Mouse (Mus musculus): ENCODE results near the gene Lrtm2. TPM values are rescaled to one million over a fixed set of nuclear protein-coding genes. Genes with fewer than 3 reads are reported as not detected.
A peak's percentile ranks its signal among the peaks of the same experiment; 100 is the strongest.

The Lrtm2 gene
- polyA plus RNA-seq, 1 experiment from 2014 or later: not detected

DNA sequence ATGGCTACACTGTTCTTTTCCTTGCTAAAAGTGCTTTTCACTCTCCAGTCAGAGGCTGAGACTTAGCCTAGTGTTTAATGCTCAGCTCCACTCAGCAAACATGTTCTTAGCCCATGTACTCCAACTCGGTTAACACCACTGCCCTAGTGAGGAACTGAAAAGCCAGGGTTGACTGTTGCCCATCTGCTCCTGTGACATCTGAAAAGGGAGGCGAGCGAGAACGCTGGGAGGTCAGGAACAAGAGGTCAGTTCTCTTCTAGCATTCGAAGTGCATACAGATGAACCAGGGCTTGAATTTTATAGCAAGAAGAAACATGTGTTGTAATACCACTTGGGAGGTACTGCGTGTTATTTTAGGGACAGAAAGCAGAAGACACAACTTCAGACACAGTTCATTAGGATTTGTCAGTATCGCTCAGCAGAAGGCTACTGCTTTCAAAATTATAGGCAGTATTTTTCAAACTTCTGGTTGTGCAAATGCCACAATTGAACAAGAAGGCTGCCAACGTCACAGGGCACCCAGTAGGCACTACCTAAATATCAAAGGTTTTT lies 27.5 kb upstream of the Lrtm2 start:
- no peak overlapping the region for H3K9ac ChIP-seq (replicated peaks)
- 93% methylated on average over 8 of the region's 8 CpGs for WGBS
- H3K4me2 ChIP-seq: no peak overlapping the region
- no peaks in the 10 kb centered on the region for H3K9me3 ChIP-seq
- no peak overlapping the region for H3K4me3 ChIP-seq (replicated peaks)
- H3K27ac ChIP-seq: no peak overlapping the region
- no peaks in the 10 kb centered on the region for H3K27me3 ChIP-seq
- no peaks in the 10 kb centered on the region for H3K4me1 ChIP-seq (replicated peaks)
- no peak for ATAC-seq (ENCODE audit: insufficient number of reproducible peaks, insufficient read depth, low FRiP score, low TSS enrichment, low read depth)
- peaks cover 92% of the 10 kb centered on the region for H3K36me3 ChIP-seq

DNA sequence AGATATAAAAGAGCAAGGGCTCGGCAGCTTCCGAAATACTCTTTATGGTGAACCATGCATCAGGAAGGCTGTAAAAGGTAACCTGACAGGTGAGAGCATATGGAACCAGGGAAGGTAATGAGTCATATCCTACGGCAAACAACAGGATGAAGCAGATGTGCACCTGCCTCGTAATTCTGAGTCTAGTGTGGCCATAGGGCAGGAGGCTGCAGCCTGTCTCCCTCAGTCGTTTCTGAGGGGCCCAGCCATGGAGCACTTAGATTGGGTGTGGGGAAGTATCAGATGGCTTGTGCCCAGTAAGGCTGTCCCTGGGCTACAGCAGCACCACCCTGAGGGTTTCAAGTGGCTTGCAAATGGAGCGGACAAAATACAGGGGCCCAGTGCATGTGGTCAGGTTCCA lies 21.9 kb upstream of the Lrtm2 start:
- ATAC-seq (ENCODE audit: insufficient number of reproducible peaks, insufficient read depth, low FRiP score, low TSS enrichment, low read depth): no peak
- WGBS: 76% methylated on average over 6 of the region's 6 CpGs
- Histone ChIP-seq H3K4me1 (replicated peaks) (no peaks in the 10 kb centered on the region), H3K36me3 (peaks cover 46% of the 10 kb centered on the region), H3K9ac (replicated peaks) (no peak overlapping the region), H3K4me2 (no peak overlapping the region), H3K27me3 (no peaks in the 10 kb centered on the region), H3K4me3 (replicated peaks) (no peak overlapping the region), H3K27ac (no peak overlapping the region), H3K9me3 (no peaks in the 10 kb centered on the region)

DNA sequence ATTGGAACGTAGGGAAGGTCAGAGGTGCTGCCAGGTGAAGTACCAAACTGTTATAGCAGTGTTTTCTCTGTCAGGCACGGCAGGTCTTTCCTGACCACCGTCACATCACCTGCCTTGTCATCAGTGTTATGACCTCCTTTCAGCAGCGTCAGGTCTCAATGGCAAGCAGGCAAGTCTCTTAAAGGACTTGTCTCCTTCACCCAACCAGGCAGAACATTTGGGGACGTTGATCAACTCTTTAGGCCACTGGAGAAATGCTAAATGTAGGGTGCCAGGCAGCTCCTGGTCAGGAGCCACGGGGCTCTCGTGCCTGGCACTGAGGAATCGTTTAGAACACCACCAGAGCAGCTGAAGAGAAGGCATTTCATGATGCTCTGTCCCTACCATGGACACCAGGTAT lies 21.1 kb upstream of the Lrtm2 start:
- no peak for ATAC-seq (ENCODE audit: insufficient number of reproducible peaks, insufficient read depth, low FRiP score, low TSS enrichment, low read depth)
- 72% methylated on average over 8 of the region's 8 CpGs for WGBS
- H3K36me3 ChIP-seq: peaks cover 39% of the 10 kb centered on the region
- no peaks in the 10 kb centered on the region for H3K27me3 ChIP-seq
- H3K4me1 ChIP-seq (replicated peaks): no peaks in the 10 kb centered on the region
- H3K4me2 ChIP-seq: no peak overlapping the region
- no peak overlapping the region for H3K27ac ChIP-seq
- no peak overlapping the region for H3K9ac ChIP-seq (replicated peaks)
- H3K9me3 ChIP-seq: no peaks in the 10 kb centered on the region
- H3K4me3 ChIP-seq (replicated peaks): no peak overlapping the region

DNA sequence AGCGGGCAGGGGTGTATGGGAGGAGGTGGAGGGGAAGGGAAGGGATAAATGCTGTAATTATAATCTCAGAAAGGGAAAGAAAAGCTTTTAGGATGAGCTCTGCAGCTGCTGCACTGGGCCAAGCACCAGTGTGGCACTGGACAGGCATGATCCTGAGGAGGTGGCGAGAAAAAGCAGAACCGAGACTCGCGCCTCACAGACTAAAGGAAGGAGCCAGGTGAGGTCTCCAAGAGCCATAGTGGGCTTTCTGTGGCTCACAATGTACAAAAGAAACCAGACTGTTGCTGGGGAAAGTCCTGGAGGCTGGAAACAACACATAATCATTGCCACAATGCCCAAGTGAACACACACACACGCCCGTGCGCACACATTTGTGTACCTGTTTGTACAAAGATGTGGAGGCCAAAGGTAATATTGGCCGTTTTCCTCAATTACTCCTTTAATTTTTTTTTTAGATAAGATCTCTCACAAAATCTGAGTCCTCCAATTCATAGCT lies 20.2 kb upstream of the Lrtm2 start:
- Histone ChIP-seq H3K9me3 (no peaks in the 10 kb centered on the region), H3K27ac (no peak overlapping the region), H3K4me3 (replicated peaks) (no peak overlapping the region), H3K4me2 (no peak overlapping the region), H3K36me3 (peaks cover 29% of the 10 kb centered on the region), H3K27me3 (no peaks in the 10 kb centered on the region), H3K9ac (replicated peaks) (no peak overlapping the region), H3K4me1 (replicated peaks) (no peaks in the 10 kb centered on the region)
- ATAC-seq (ENCODE audit: insufficient number of reproducible peaks, insufficient read depth, low FRiP score, low TSS enrichment, low read depth): no peak
- WGBS: 86% methylated on average over 9 of the region's 9 CpGs

DNA sequence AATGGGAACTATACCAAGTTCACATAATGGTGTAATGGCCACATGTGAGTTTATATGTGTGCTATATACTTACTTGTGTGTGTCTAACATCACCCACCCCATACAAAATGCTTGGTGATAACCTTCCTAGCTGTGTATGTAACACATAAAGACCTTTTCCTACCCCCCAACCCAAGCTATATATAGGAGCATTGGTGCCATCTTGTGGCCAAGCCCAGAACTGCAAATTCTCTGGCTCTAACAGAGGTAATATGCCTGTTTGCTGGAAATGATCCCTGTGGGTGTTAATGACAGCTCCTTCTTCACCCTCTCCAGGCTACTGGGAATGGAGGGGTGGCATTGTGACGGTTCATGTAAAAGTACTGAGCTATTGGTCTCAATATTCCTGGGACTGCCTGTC lies 17.7 kb upstream of the Lrtm2 start:
- no peak; the same call in 1 of the 2 replicates for ATAC-seq (ENCODE audit: insufficient number of reproducible peaks, insufficient read depth, low FRiP score, low TSS enrichment, low read depth)

DNA sequence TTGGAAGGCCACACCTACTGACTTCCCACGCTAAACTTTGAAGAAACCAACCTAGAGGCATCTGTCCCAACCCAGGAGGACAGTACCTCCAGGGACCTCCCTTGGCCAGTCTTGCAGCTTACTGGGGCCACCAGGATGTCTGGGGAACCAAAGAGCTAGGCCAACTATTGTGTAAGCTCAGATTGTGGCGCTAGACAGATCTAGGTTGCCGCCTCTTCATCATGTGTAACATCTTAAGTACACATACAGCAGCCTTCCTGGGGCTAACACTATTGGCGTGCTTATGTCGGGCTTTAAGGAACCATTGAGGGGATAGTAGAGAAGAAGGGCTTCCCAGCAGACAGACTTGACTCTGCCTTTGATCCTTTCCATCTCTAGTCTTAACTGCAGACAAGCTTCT lies 17.2 kb upstream of the Lrtm2 start:
- H3K4me1 ChIP-seq (replicated peaks): no peaks in the 10 kb centered on the region
- no peak overlapping the region for H3K27ac ChIP-seq
- H3K9me3 ChIP-seq: no peaks in the 10 kb centered on the region
- no peak overlapping the region for H3K4me2 ChIP-seq
- ATAC-seq (ENCODE audit: insufficient number of reproducible peaks, insufficient read depth, low FRiP score, low TSS enrichment, low read depth): no peak
- H3K9ac ChIP-seq (replicated peaks): no peak overlapping the region
- H3K36me3 ChIP-seq: 0 out of 2 replicates have a peak, but pooled peaks cover 3% of the 10 kb centered on the region
- WGBS: 77% methylated on average over 5 of the region's 5 CpGs
- H3K27me3 ChIP-seq: no peaks in the 10 kb centered on the region
- H3K4me3 ChIP-seq (replicated peaks): no peak overlapping the region

More for the DNA sequence above, 17.7 kb upstream of the Lrtm2 start:
- WGBS: 0% methylated on average over 1 of the region's 1 CpGs
- Histone ChIP-seq H3K4me2 (no peak overlapping the region), H3K27me3 (no peaks in the 10 kb centered on the region), H3K9me3 (no peaks in the 10 kb centered on the region), H3K9ac (replicated peaks) (no peak overlapping the region), H3K36me3 (peaks cover 4% of the 10 kb centered on the region), H3K4me3 (replicated peaks) (no peak overlapping the region), H3K4me1 (replicated peaks) (no peaks in the 10 kb centered on the region), H3K27ac (no peak overlapping the region)

DNA sequence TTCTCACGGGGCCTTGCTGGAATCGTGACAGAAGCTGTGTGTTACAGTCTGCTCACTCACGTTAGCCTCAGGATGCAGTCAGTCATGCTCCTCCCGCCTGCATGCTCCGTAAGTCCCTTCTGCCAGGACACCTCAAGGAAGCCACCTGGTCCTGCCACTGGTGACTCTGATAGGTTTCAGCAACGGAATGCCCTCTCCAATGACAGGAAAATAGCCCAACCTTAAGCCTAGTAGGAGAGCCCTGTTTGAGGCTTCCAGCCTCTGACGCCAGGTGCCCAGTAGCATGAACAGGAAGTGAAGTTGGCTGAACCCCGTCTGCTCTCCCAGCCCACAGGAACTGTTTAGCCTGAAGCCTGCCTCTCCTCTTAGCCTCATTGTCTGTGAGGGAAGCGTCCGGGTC lies 15.7 kb upstream of the Lrtm2 start:
- Histone ChIP-seq H3K9ac (replicated peaks) (no peak overlapping the region; the same call in 1 of the 2 replicates), H3K27ac (no peak overlapping the region), H3K27me3 (no peaks in the 10 kb centered on the region), H3K4me1 (replicated peaks) (no peaks in the 10 kb centered on the region), H3K36me3 (no peaks in the 10 kb centered on the region), H3K4me2 (no peak overlapping the region), H3K9me3 (no peaks in the 10 kb centered on the region), H3K4me3 (replicated peaks) (no peak overlapping the region)
- WGBS: 62% methylated on average over 10 of the region's 10 CpGs
- ATAC-seq (ENCODE audit: insufficient number of reproducible peaks, insufficient read depth, low FRiP score, low TSS enrichment, low read depth): no peak

DNA sequence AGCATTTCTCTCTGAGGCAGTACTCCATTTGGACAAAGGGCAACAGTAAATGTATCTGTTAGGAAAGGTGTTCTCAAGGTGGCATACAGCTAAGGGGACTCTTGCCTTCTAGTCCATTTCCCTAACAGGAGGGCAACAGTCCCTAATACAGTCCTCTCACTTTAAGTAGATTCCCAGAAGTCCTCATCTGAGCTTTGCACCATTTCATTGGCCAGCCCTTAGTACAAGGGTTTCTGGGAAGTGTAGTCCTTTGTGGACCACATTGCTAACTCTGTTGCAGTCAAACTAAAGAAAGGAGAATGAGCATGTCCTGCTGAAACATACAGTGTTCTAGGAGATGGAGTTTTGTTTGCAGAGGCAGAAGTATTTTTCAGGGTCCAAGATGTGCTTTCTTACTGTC lies 10.8 kb upstream of the Lrtm2 start:
- H3K9ac ChIP-seq (replicated peaks): no peak overlapping the region
- no peaks in the 10 kb centered on the region for H3K36me3 ChIP-seq
- peak; percentile 58; the same call in 1 of the 2 replicates for ATAC-seq (ENCODE audit: insufficient number of reproducible peaks, insufficient read depth, low FRiP score, low TSS enrichment, low read depth)
- no peaks in the 10 kb centered on the region for H3K27me3 ChIP-seq
- no peak overlapping the region for H3K4me2 ChIP-seq
- no peak overlapping the region for H3K27ac ChIP-seq
- H3K4me3 ChIP-seq (replicated peaks): no peak overlapping the region
- H3K9me3 ChIP-seq: no peaks in the 10 kb centered on the region
- no peaks in the 10 kb centered on the region for H3K4me1 ChIP-seq (replicated peaks)

DNA sequence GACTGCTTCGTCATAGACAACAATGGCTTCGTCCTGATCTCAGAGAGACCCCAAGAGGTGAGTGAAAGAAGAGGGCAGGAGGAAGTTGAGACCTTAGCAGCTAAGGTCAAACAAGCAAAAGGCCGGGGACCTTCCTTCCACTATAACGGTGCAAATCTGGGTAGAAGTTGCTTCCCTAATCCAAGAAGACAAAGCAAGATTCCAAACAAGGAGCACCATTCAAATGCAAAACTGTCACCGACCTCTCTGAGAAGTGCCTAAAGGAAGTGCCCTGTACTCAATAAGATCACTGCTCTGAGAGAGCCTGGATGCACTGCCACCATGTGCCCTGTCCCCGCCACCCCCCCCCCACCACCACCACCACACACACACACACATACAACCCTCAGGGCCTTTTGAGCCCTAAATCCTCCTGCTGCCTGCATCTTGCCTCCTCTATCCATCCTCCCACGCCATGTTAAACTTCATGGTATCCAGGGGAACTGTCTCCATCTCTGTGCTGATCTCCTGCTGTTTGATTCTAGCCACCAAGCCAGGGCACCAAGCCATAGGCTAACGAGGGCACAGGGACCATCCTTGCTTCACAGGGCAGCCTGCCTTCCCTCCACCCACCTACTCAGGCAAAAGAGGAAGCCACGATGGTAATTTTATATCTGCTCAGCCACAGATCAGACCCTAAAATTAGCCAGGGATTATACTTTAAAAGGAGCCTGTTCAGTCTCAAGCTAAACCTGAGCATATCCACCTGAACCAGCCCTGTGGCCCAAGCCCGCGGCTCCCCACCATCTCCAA lies 7.8 kb upstream of the Lrtm2 start:
- Histone ChIP-seq H3K27me3 (peaks cover 10% of the 10 kb centered on the region; the same call in 1 of the 2 replicates), H3K27ac (no peak overlapping the region), H3K4me1 (replicated peaks) (no peaks in the 10 kb centered on the region), H3K4me2 (no peak overlapping the region), H3K4me3 (replicated peaks) (no peak overlapping the region), H3K36me3 (no peaks in the 10 kb centered on the region), H3K9ac (replicated peaks) (no peak overlapping the region), H3K9me3 (no peaks in the 10 kb centered on the region)
- WGBS: 41% methylated on average over 10 of the region's 11 CpGs
- no peak for ATAC-seq (ENCODE audit: insufficient number of reproducible peaks, insufficient read depth, low FRiP score, low TSS enrichment, low read depth)

DNA sequence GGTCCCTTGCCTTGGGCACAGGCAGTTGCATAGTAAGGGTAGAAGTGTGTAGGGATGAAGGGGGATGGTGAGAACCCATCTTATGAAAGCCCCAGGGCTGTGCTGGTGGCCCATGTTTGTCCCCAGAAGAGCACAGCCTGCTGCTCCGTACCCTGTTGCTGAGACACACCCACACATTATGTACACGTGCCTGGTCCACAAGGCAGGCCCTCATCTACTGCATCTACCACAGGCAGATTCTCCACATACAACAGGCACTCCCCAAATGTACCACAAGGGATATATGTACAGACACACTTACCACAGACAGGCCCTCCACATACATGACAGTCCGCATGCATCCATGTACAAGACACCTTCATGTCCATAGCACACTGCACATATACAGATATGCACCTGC lies 6.7 kb upstream of the Lrtm2 start:
- 73% methylated on average over 3 of the region's 3 CpGs for WGBS
- Histone ChIP-seq H3K4me2 (no peak overlapping the region), H3K4me3 (replicated peaks) (no peak overlapping the region), H3K27ac (no peak overlapping the region), H3K9me3 (no peaks in the 10 kb centered on the region), H3K9ac (replicated peaks) (no peak overlapping the region), H3K4me1 (replicated peaks) (no peaks in the 10 kb centered on the region), H3K27me3 (peaks cover 20% of the 10 kb centered on the region), H3K36me3 (no peaks in the 10 kb centered on the region)
- no peak for ATAC-seq (ENCODE audit: insufficient number of reproducible peaks, insufficient read depth, low FRiP score, low TSS enrichment, low read depth)

DNA sequence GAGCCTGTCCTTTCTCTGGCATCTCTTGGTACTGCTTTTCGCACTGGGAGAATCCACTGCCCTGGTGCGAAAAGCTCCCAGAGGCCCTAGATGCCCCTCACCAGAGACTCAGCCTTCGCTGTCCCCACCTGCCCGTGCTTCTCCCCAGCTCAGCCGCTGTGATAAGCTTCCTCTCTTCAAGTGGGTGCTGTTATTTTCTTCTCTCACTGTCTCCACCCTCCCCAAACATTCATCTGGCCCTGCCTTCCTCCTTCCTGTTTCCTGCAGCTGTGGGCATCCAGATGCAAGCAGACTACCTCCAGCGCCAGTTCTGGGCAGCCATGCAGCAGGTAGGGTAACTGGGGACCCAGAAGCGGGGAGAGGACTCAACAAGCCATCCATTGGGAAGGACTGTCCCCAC lies 5.6 kb upstream of the Lrtm2 start:
- H3K27ac ChIP-seq: no peak overlapping the region
- H3K4me1 ChIP-seq (replicated peaks): no peaks in the 10 kb centered on the region
- H3K27me3 ChIP-seq: peaks cover 32% of the 10 kb centered on the region
- ATAC-seq (ENCODE audit: insufficient number of reproducible peaks, insufficient read depth, low FRiP score, low TSS enrichment, low read depth): no peak
- no peaks in the 10 kb centered on the region for H3K9me3 ChIP-seq
- no peak overlapping the region for H3K4me3 ChIP-seq (replicated peaks)
- H3K9ac ChIP-seq (replicated peaks): no peak overlapping the region
- H3K36me3 ChIP-seq: no peaks in the 10 kb centered on the region
- 78% methylated on average over 7 of the region's 7 CpGs for WGBS
- no peak overlapping the region for H3K4me2 ChIP-seq

DNA sequence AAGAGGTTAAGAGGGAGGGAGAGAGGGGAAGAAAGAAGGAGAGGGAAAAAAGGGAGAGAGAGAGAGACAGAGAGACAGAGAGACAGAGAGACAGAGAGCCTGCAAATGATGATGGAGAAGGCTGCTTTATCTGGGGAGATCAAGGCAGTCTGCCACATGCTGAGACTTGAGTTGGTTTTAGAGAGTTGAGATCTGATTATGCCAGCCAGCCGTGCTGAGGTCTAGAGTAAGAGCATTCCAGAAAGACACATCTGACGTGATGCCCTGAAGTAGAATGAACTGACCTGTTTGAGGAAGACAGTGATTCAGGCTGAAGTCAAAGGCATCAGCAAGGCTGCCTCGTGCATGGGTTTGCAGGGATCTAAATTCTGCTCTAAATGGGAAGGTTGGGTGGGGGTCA lies 3.3 kb upstream of the Lrtm2 start:
- H3K36me3 ChIP-seq: no peaks in the 10 kb centered on the region
- WGBS: 22% methylated on average over 3 of the region's 3 CpGs
- H3K4me1 ChIP-seq (replicated peaks): peaks cover 13% of the 10 kb centered on the region
- H3K27ac ChIP-seq: no peak overlapping the region
- no peak for ATAC-seq (ENCODE audit: insufficient number of reproducible peaks, insufficient read depth, low FRiP score, low TSS enrichment, low read depth)
- no peak overlapping the region for H3K4me3 ChIP-seq (replicated peaks)
- no peak overlapping the region for H3K9ac ChIP-seq (replicated peaks)
- H3K27me3 ChIP-seq: peaks cover 54% of the 10 kb centered on the region
- no peaks in the 10 kb centered on the region for H3K9me3 ChIP-seq
- H3K4me2 ChIP-seq: no peak overlapping the region
